ENCODE assay signal across 8 mouse cellular contexts in the genomic region with DNA sequence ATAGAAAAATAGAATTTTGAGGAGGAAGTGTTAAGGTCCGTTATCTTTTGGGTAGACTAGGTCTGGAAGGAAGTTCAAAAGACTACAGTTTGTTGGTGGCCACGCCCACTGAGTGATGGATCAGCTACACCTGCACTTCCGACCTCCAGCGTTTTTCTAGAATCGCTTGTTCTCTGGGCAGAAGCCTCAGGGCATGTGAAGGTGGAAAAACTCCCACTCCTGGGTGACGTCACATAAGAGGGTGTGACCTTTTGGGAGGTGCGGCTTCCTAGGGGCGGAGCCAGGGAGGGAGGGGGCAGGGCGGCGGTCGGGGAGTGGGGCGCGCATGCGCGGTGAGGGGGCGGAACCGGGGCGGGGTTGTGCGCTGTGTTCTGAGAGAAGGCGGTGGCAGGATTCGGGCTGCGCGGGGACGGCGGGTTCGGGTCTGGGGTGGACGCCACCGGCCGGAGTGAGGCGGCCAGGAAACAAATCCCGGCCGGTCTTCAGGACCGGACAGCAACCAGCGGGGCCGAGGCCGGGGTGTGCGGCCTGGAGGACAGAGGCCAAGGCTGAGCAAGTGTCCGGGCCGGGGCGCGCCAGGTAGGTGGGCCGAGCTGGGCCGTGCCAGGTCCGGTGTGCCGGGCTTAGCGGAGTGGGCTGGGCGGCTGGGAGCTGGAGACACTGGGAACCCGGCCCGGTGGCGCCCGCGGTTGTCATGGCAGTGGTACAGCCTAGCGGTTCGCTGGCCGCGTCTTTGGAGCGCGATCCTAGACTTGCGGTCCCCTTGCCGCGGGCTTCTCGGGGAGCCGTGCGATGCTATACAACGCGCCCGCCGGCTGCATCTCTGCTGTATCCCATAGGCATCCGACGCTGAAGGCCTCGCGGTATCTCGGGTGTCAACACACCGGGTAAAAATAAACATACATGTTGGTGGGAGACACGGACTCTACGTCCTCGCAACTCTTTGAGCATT. TPM values are rescaled to one million over a fixed set of nuclear protein-coding genes. Genes with fewer than 3 reads are reported as not detected.
A peak's percentile ranks its signal among the peaks of the same experiment; 100 is the strongest.
DNase-seq lines count a peak whose midpoint lies in the region; ATAC-seq and TF ChIP-seq lines count a peak whose summit lies in the region.

A gene (plus strand): TSS at position 326 of the 952 bp plus-strand sequence.

- peak within 1 kb of the TSS; percentile 64 for H3K4me2 ChIP-seq in embryonic facial prominence, embryonic 15.5 days (replicated peaks)
- peak within 1 kb of the TSS; percentile 65 for H3K4me2 ChIP-seq in limb, embryonic 14.5 days (replicated peaks; ENCODE audit: low read depth, low read length, severe bottlenecking)
- H3K4me2 ChIP-seq in midbrain, postnatal 0 days (ENCODE audit: low read depth, low read length, poor library complexity, severe bottlenecking), result peak within 1 kb of the TSS; percentile 75

- no peaks in the 10 kb centered on the region for H3K4me1 ChIP-seq in bone marrow, adult 2 months (ENCODE audit: control insufficient read depth, insufficient read depth, low read length)
- peaks cover 4% of the 10 kb centered on the region; the same call in 1 of the 2 replicates for H3K4me1 ChIP-seq in embryonic facial prominence, embryonic 15.5 days
- 0 out of 2 replicates have a peak, but pooled peaks cover 7% of the 10 kb centered on the region for H3K4me1 ChIP-seq in limb, embryonic 14.5 days (ENCODE audit: control insufficient read depth, insufficient read depth, low read length)
- H3K4me1 ChIP-seq in midbrain, postnatal 0 days (ENCODE audit: insufficient read depth, low read length), result peaks cover 5% of the 10 kb centered on the region; the same call in 1 of the 2 replicates

- H3K36me3 ChIP-seq in embryonic facial prominence, embryonic 15.5 days, result no peaks in the 10 kb centered on the region
- no peaks in the 10 kb centered on the region for H3K36me3 ChIP-seq in limb, embryonic 14.5 days (ENCODE audit: control insufficient read depth, insufficient read depth, low read length)
- no peaks in the 10 kb centered on the region for H3K36me3 ChIP-seq in midbrain, postnatal 0 days (ENCODE audit: insufficient read depth, low read length)

- peak within 1 kb of the TSS; percentile 87 for H3K27ac ChIP-seq in bone marrow, adult 2 months (ENCODE audit: control insufficient read depth, insufficient read depth, low read depth, low read length, poor library complexity)
- H3K27ac ChIP-seq in embryonic facial prominence, embryonic 15.5 days (replicated peaks), result no peak within 1 kb of the TSS; the same call in 1 of the 2 replicates
- no peak within 1 kb of the TSS for H3K27ac ChIP-seq in limb, embryonic 14.5 days (replicated peaks; ENCODE audit: low read depth, low read length)
- peak within 1 kb of the TSS; percentile 79 for H3K27ac ChIP-seq in midbrain, postnatal 0 days (ENCODE audit: low read depth, low read length)

- TF ChIP-seq POLR2A in bone marrow, adult 2 months (IDR thresholded peaks at IDR 0.05; ENCODE audit: borderline replicate concordance, control insufficient read depth, low read depth, low read length), result peak; percentile 51; the same call in 1 of the 2 replicates
- TF ChIP-seq POLR2A in limb, embryonic 14.5 days (IDR thresholded peaks at IDR 0.05; ENCODE audit: borderline replicate concordance, extremely low read depth, insufficient read depth, insufficient read length), result no peak

- WGBS in bone marrow, adult 2 months, result under 1% methylated on average over 77 of the region's 77 CpGs
- WGBS in embryonic facial prominence, embryonic 15.5 days, result under 1% methylated on average over 77 of the region's 77 CpGs
- WGBS in limb, embryonic 14.5 days, result under 1% methylated on average over 52 of the region's 77 CpGs
- WGBS in midbrain, postnatal 0 days, result under 1% methylated on average over 76 of the region's 77 CpGs

- peak; percentile 90 for ATAC-seq in embryonic facial prominence, embryonic 15.5 days (ENCODE audit: insufficient number of reproducible peaks, low FRiP score, low TSS enrichment, low read depth)
- ATAC-seq in limb, embryonic 14.5 days (ENCODE audit: low FRiP score, low read depth), result peak; percentile 90
- peak; percentile 92 for ATAC-seq in midbrain, postnatal 0 days (ENCODE audit: low FRiP score)

- peak within 1 kb of the TSS; percentile 86 for H3K4me3 ChIP-seq in bone marrow, adult 2 months (replicated peaks; ENCODE audit: control insufficient read depth, low read depth, low read length)
- H3K4me3 ChIP-seq in embryonic facial prominence, embryonic 15.5 days (replicated peaks), result peak within 1 kb of the TSS; percentile 62
- H3K4me3 ChIP-seq in limb, embryonic 14.5 days (replicated peaks; ENCODE audit: low read length), result peak within 1 kb of the TSS; percentile 90
- H3K4me3 ChIP-seq in midbrain, postnatal 0 days (ENCODE audit: low read depth, low read length), result peak within 1 kb of the TSS; percentile 89

- H3K9me3 ChIP-seq in embryonic facial prominence, embryonic 15.5 days (replicated peaks), result no peaks in the 10 kb centered on the region
- no peaks in the 10 kb centered on the region for H3K9me3 ChIP-seq in limb, embryonic 14.5 days (ENCODE audit: control insufficient read depth, low read length)
- H3K9me3 ChIP-seq in midbrain, postnatal 0 days (ENCODE audit: low read length), result no peaks in the 10 kb centered on the region

- DNase-seq in 416B (ENCODE audit: low read depth), result peak; percentile 83
- peak; percentile 91 for DNase-seq in heart, adult 8-10 months (ENCODE audit: low spot score)
- DNase-seq in kidney, adult 9 months, result peak; percentile 94
- peak; percentile 88 for DNase-seq in limb, embryonic 14.5 days (ENCODE audit: low spot score)
- peak; percentile 94 for DNase-seq in midbrain, postnatal 0 days (ENCODE audit: low spot score)
- DNase-seq in spleen, postnatal 14 days (ENCODE audit: low spot score in 2 of 2), result peak; percentile 89 to 91

- no peaks in the 10 kb centered on the region for H3K27me3 ChIP-seq in embryonic facial prominence, embryonic 15.5 days
- H3K27me3 ChIP-seq in limb, embryonic 14.5 days (ENCODE audit: control insufficient read depth, insufficient read depth, low read length), result no peaks in the 10 kb centered on the region
- H3K27me3 ChIP-seq in midbrain, postnatal 0 days (ENCODE audit: insufficient read depth, low read length), result no peaks in the 10 kb centered on the region

- no peak for TF ChIP-seq CTCF in bone marrow, adult 2 months (IDR thresholded peaks at IDR 0.05; ENCODE audit: control insufficient read depth, insufficient read depth, low read length)
- TF ChIP-seq CTCF in midbrain, postnatal 0 days (IDR thresholded peaks at IDR 0.05), result no peak

- H3K9ac ChIP-seq in embryonic facial prominence, embryonic 15.5 days, result peak within 1 kb of the TSS; percentile 62
- H3K9ac ChIP-seq in limb, embryonic 14.5 days (ENCODE audit: low read depth, low read length, severe bottlenecking), result peak within 1 kb of the TSS; percentile 87
- H3K9ac ChIP-seq in midbrain, postnatal 0 days (replicated peaks; ENCODE audit: low read length, poor library complexity, severe bottlenecking), result peak within 1 kb of the TSS; percentile 93

RNA-seq across cellular contexts. Expression of the gene that starts here (rescaled TPM):
- polyA plus RNA-seq in bone marrow, adult 2 months (2011; ENCODE audit: insufficient read depth, insufficient read length, low replicate concordance, missing spikeins), result 16.9 and 33.4 TPM in 2 replicates
- polyA plus RNA-seq in embryonic facial prominence, embryonic 15.5 days (2015; fragmentation: Nextera tagmentation; extraction: Ambion mirVana), result 18.0 and 18.2 TPM in 2 replicates
- total RNA-seq in heart, adult 8-10 months (2022), result 10 to 100 TPM; 19.2 to 24.3 (median 22.6) TPM
- 13.6 and 15.6 TPM in 2 replicates for polyA plus RNA-seq in limb, embryonic 14.5 days (2012; rRNA removed)
- polyA plus RNA-seq in limb, embryonic 14.5 days (2014; fragmentation: Nextera tagmentation; extraction: Ambion mirVana), result 16.6 and 18.5 TPM in 2 replicates
- total RNA-seq in midbrain, postnatal 0 days (2014; rRNA removed), result 48.8 and 64.1 TPM in 2 replicates
- polyA plus RNA-seq in midbrain, postnatal 0 days (2015; fragmentation: Nextera tagmentation; extraction: Ambion mirVana), result 82.9 and 85.8 TPM in 2 replicates

Comparison
In these comparisons a context has a peak if more than half of its experiments do, and no peak if none do; other contexts are left out.
1. H3K27ac ChIP-seq: peak in bone marrow, adult 2 months (single experiment) and midbrain, postnatal 0 days (single experiment); none in embryonic facial prominence, embryonic 15.5 days (single experiment) and limb, embryonic 14.5 days (single experiment).
2. Peak in every context shown above with its lines, with median percentiles within 50 percentile points of each other: DNase-seq, H3K4me3 ChIP-seq, ATAC-seq, H3K4me2 ChIP-seq and H3K9ac ChIP-seq.